Mouse (Mus musculus) heart, embryonic 10.5 days (tissue): Measurements from ENCODE around the gene Smad3. TPM values are rescaled to one million over a fixed set of nuclear protein-coding genes. Genes with fewer than 3 reads are reported as not detected.

Experiments used
- DNase-seq: peaks from one replicate; pipeline ENCODE4 v3.0.0-alpha.2; 2017; ENCODE audit warnings: low spot score
- H3K27ac ChIP-seq: fragments of 300-500 bp; sonication (generic); 2 replicates; pipeline ENCODE4 v1.5.1; 2016; ENCODE audit warnings: mild to moderate bottlenecking
- H3K27me3 ChIP-seq: fragments of 300-500 bp; sonication (generic); 2 replicates; pipeline ENCODE4 v1.6.1; 2016; ENCODE audit warnings: mild to moderate bottlenecking; ENCODE audit not compliant: poor library complexity, insufficient read depth, severe bottlenecking
- H3K36me3 ChIP-seq: fragments of 300-500 bp; sonication (generic); 2 replicates; pipeline ENCODE4 v1.6.1; 2016; ENCODE audit warnings: mild to moderate bottlenecking, moderate library complexity
- H3K4me1 ChIP-seq: fragments of 300-500 bp; sonication (generic); 2 replicates; pipeline ENCODE4 v1.6.1; 2016; ENCODE audit warnings: mild to moderate bottlenecking
- H3K4me3 ChIP-seq: fragments of 300-500 bp; sonication (generic); 2 replicates; pipeline ENCODE4 v1.5.1; 2016; ENCODE audit warnings: mild to moderate bottlenecking, moderate library complexity
- H3K9me3 ChIP-seq: fragments of 300-500 bp; sonication (generic); 2 replicates; pipeline ENCODE4 v1.6.1; 2016; ENCODE audit warnings: mild to moderate bottlenecking, moderate library complexity
- WGBS: fragments of 180-500 bp; shearing (Covaris S2); methylation state at CpG from one replicate; pipeline ENCODE4 v1.1.7; 2016; 5-methylcytosine and 5-hydroxymethylcytosine counted together
- polyA plus RNA-seq: library from polyadenylated mRNA; unstranded; fragments of >200 nt; fragmentation: Nextera tagmentation; extraction: Ambion mirVana; gene quantifications from 2 replicates; pipeline ENCODE4 v1.2.1, GENCODE M21; 2016

Smad3 gene
- polyA plus RNA-seq, 1 experiment from 2014 or later: 20.0 TPM

GRCm38 (mm10) chr9:63760783-63761182 lies 3.0 kb upstream of the Smad3 start:
- WGBS: 92% methylated on average over 7 of the region's 7 CpGs
- H3K27me3 ChIP-seq: no peaks in the 10 kb centered on the region
- H3K27ac ChIP-seq: no peak overlapping the region
- no peak overlapping the region for H3K4me3 ChIP-seq
- H3K9me3 ChIP-seq: 0 out of 2 replicates have a peak, but pooled peaks cover 4% of the 10 kb centered on the region
- no peak for DNase-seq
- H3K4me1 ChIP-seq: peaks cover 22% of the 10 kb centered on the region
- no peaks in the 10 kb centered on the region; the same call in 1 of the 2 replicates for H3K36me3 ChIP-seq

- Histone ChIP-seq H3K9me3 (0 out of 2 replicates have a peak, but pooled peaks cover 4% of the 10 kb centered on the region), H3K27me3 (no peaks in the 10 kb centered on the region), H3K27ac (peak overlapping the region; percentile 98; the same call in 1 of the 2 replicates), H3K4me1 (peaks cover 28% of the 10 kb centered on the region), H3K4me3 (no peak overlapping the region), H3K36me3 (no peaks in the 10 kb centered on the region; the same call in 1 of the 2 replicates)
- DNase-seq: no peak
- 81% methylated on average over 7 of the region's 7 CpGs for WGBS
Observed at GRCm38 (mm10) chr9:63759973-63760722, 2.4 kb upstream of the Smad3 start.

GRCm38 (mm10) chr9:63758641-63759391 lies 1.0 kb upstream of the Smad3 start:
- peak overlapping the region; percentile 98 for H3K27ac ChIP-seq
- no peaks in the 10 kb centered on the region for H3K27me3 ChIP-seq
- peaks cover 41% of the 10 kb centered on the region for H3K4me1 ChIP-seq
- 0 out of 2 replicates have a peak, but pooled peaks cover 4% of the 10 kb centered on the region for H3K9me3 ChIP-seq
- peak; percentile 92 for DNase-seq
- 1% methylated on average over 23 of the region's 23 CpGs for WGBS
- peaks cover 3% of the 10 kb centered on the region; the same call in 1 of the 2 replicates for H3K36me3 ChIP-seq
- H3K4me3 ChIP-seq: peak overlapping the region; percentile 80

GRCm38 (mm10) chr9:63757462-63757772 lies 377 bp downstream of the Smad3 start:
- peaks cover 55% of the 10 kb centered on the region for H3K4me1 ChIP-seq
- no peak for DNase-seq
- H3K27ac ChIP-seq: peak overlapping the region; percentile 98
- peak overlapping the region; percentile 80 for H3K4me3 ChIP-seq
- H3K36me3 ChIP-seq: peaks cover 3% of the 10 kb centered on the region; the same call in 1 of the 2 replicates
- H3K9me3 ChIP-seq: 0 out of 2 replicates have a peak, but pooled peaks cover 4% of the 10 kb centered on the region
- H3K27me3 ChIP-seq: no peaks in the 10 kb centered on the region
- 1% methylated on average over 26 of the region's 26 CpGs for WGBS

- Histone ChIP-seq H3K27ac (peak overlapping the region; percentile 98), H3K4me1 (peaks cover 61% of the 10 kb centered on the region), H3K9me3 (0 out of 2 replicates have a peak, but pooled peaks cover 4% of the 10 kb centered on the region), H3K27me3 (no peaks in the 10 kb centered on the region), H3K4me3 (peak overlapping the region; percentile 80), H3K36me3 (peaks cover 3% of the 10 kb centered on the region; the same call in 1 of the 2 replicates)
- under 1% methylated on average over 47 of the region's 47 CpGs for WGBS
- DNase-seq: no peak
Observed at GRCm38 (mm10) chr9:63756581-63757461, 973 bp downstream of the Smad3 start.

- Histone ChIP-seq H3K27ac (peak overlapping the region; percentile 98), H3K9me3 (no peaks in the 10 kb centered on the region), H3K4me3 (peak overlapping the region; percentile 80), H3K27me3 (no peaks in the 10 kb centered on the region), H3K4me1 (peaks cover 68% of the 10 kb centered on the region), H3K36me3 (0 out of 2 replicates have a peak, but pooled peaks cover 3% of the 10 kb centered on the region)
- WGBS: 31% methylated on average over 15 of the region's 15 CpGs
- DNase-seq: no peak
Observed at GRCm38 (mm10) chr9:63755671-63756543, 1.9 kb downstream of the Smad3 start.

GRCm38 (mm10) chr9:63754556-63755510 lies 3.0 kb downstream of the Smad3 start:
- Histone ChIP-seq H3K27me3 (no peaks in the 10 kb centered on the region), H3K36me3 (0 out of 2 replicates have a peak, but pooled peaks cover 3% of the 10 kb centered on the region), H3K4me1 (peaks cover 78% of the 10 kb centered on the region), H3K4me3 (peak overlapping the region; percentile 80), H3K27ac (peak overlapping the region; percentile 98), H3K9me3 (no peaks in the 10 kb centered on the region)
- DNase-seq: no peak
- WGBS: 60% methylated on average over 23 of the region's 23 CpGs

GRCm38 (mm10) chr9:63754039-63754438 lies 3.8 kb downstream of the Smad3 start:
- no peaks in the 10 kb centered on the region for H3K27me3 ChIP-seq
- DNase-seq: no peak
- no peaks in the 10 kb centered on the region for H3K9me3 ChIP-seq
- H3K36me3 ChIP-seq: 0 out of 2 replicates have a peak, but pooled peaks cover 3% of the 10 kb centered on the region
- H3K4me1 ChIP-seq: peaks cover 78% of the 10 kb centered on the region
- peak overlapping the region; percentile 32; the same call in 1 of the 2 replicates for H3K27ac ChIP-seq
- WGBS: 80% methylated on average over 5 of the region's 5 CpGs
- H3K4me3 ChIP-seq: peak overlapping the region; percentile 80; the same call in 1 of the 2 replicates

GRCm38 (mm10) chr9:63753359-63753758 lies 4.4 kb downstream of the Smad3 start:
- Histone ChIP-seq H3K36me3 (0 out of 2 replicates have a peak, but pooled peaks cover 3% of the 10 kb centered on the region), H3K27me3 (no peaks in the 10 kb centered on the region), H3K4me1 (peaks cover 82% of the 10 kb centered on the region), H3K4me3 (no peak overlapping the region), H3K9me3 (no peaks in the 10 kb centered on the region), H3K27ac (peak overlapping the region; percentile 29; the same call in 1 of the 2 replicates)
- DNase-seq: no peak
- WGBS: 73% methylated on average over 8 of the region's 8 CpGs

- Histone ChIP-seq H3K4me3 (no peak overlapping the region), H3K9me3 (no peaks in the 10 kb centered on the region), H3K27me3 (no peaks in the 10 kb centered on the region), H3K27ac (no peak overlapping the region), H3K4me1 (peaks cover 90% of the 10 kb centered on the region), H3K36me3 (0 out of 2 replicates have a peak, but pooled peaks cover 3% of the 10 kb centered on the region)
- no peak for DNase-seq
- WGBS: 54% methylated on average over 7 of the region's 7 CpGs
Observed at GRCm38 (mm10) chr9:63752576-63752975, 5.2 kb downstream of the Smad3 start.

- 86% methylated on average over 4 of the region's 4 CpGs for WGBS
- no peak overlapping the region for H3K27ac ChIP-seq
- peaks cover 98% of the 10 kb centered on the region for H3K4me1 ChIP-seq
- H3K4me3 ChIP-seq: no peak overlapping the region
- no peak for DNase-seq
- 0 out of 2 replicates have a peak, but pooled peaks cover 3% of the 10 kb centered on the region for H3K36me3 ChIP-seq
- H3K9me3 ChIP-seq: no peaks in the 10 kb centered on the region
- no peaks in the 10 kb centered on the region for H3K27me3 ChIP-seq
Observed at GRCm38 (mm10) chr9:63751325-63751724, 6.5 kb downstream of the Smad3 start.
